Mouse (Mus musculus) megakaryocyte, embryonic 14.5 days (primary cell): Measurements from ENCODE around the gene Efna2.

Experiments used
- FLI1 ChIP-seq: IDR thresholded peaks from 2 replicates; pipeline ENCODE4 v1.6.1; 2012; ENCODE audit warnings: low read length, inconsistent platforms, mixed read lengths
- GATA1 ChIP-seq: IDR thresholded peaks from 3 replicates; pipeline ENCODE4 v1.6.1; 2012; ENCODE audit warnings: mixed read lengths, low read length, inconsistent platforms, borderline replicate concordance

DNA sequence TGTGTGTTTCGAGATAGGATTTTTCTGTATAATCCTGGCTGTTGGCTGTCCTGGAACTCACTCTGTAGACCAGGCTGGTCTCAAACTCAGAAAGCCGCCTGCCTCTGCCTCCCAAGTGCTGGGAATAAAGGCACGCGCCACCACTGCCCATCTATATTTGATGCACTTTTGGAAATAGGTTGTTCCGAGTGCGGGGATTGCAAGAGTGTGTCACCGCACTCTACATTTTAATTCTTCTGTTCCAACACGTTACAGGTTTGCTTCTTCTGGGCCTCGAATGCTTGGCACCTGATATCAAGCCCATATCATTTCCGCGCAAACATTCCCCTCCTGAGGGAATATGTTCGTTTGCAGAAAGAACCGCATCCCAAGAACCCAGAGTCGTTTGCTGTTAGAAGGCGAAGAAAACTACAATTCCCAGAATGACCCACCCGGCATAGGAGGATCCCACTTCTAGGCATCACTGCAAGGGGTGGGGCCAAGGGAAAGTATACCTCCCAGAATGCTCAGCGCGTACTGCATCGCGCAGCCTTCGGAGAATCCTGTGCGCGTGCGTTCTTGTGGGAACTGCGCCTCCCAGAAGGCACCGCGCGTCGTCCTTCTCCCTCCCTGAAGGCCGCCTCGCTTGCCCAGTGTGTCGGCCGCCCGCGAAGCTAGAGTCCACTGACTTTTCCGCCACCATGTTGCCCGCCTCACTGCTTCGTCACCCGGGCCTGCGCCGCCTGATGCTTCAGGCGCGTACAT, 37.3 kb upstream of the Efna2 start:
- TF ChIP-seq GATA1 (no peak), FLI1 (no peak)
